Mouse (Mus musculus) R1 (cell line): Measurements from ENCODE around the gene Mob3a.
A peak's percentile ranks its signal among the peaks of the same experiment; 100 is the strongest.

ENCODE experiments used
- DNase-seq: peaks from one replicate; pipeline ENCODE4 v3.0.0-alpha.2; 2018; ENCODE audit warnings: low read depth, low spot score

Mob3a gene

DNA sequence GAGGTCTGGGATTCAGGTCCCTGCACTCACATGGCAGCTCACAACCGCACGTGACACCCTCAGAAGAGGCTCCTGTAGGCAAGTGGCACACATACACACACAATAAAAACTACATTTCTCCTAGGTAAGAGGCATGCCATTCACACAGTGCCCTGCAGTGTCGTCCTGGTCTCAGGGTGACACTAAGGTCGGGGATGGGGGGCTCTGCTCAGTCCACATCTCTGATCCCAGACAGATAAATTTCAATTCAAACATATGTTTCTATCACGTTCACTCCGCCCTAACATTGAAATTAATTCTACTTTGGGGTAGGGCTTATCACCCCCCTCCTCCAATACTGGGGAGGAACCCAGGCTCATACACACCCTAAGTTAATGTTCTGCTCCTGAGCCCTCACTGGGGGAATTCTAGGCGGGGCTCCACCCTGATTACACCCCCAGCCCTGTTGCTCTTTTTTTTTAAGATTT lies 1.7 kb downstream of the Mob3a start:
- no peak for DNase-seq

GRCm38 (mm10) chr10:80698605-80699004 lies 3.2 kb downstream of the Mob3a start:
- no peak for DNase-seq

GRCm38 (mm10) chr10:80697812-80698211 lies 4.0 kb downstream of the Mob3a start:
- no peak for DNase-seq

- no peak for DNase-seq
Measured at GRCm38 (mm10) chr10:80697393-80697787, 4.4 kb downstream of the Mob3a start.

DNA sequence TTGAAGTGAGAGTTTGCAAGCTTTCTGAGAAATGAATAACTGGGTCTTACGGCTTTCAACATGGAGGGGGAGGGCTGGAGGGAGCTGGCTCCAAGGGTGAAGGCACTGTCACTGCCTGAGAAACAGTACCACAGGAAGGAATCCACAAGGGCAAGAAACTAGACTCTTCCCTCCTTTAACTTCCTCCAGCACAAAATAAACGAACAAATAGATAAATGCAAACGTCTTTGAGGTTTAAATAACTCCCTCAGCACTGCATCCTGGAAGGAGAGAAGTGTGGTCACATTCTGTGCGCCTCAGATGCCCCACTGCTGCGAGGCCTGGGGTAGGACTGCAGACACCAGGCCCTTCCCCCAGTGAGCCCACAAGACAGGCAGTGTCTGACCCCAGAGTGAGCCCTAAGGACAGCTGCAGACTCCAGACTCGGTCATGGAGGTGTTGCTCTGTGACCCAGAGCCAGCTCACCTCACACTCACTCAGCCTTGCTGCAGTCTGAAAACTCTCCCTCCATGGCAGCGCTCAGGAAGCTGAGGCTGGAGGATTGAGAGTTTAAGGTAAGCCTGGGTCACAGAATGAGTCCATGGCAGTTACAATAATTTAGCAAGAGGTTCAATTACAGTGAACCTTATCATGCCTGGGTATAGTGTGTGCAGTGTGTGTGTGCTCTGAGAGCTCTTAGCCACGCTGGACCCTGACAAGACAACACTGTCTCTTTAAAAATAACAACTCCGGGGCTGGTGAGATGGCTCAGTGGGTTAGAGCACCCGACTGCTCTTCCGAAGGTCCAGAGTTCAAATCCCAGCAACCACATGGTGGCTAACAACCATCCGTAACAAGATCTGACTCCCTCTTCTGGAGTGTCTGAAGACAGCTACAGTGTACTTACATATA lies 5.0 kb downstream of the Mob3a start:
- DNase-seq: no peak

- DNase-seq: peak; percentile 21
Measured at GRCm38 (mm10) chr10:80695801-80696501, 5.8 kb downstream of the Mob3a start.

GRCm38 (mm10) chr10:80695186-80695585 lies 6.6 kb downstream of the Mob3a start:
- peak; percentile 62 for DNase-seq

DNA sequence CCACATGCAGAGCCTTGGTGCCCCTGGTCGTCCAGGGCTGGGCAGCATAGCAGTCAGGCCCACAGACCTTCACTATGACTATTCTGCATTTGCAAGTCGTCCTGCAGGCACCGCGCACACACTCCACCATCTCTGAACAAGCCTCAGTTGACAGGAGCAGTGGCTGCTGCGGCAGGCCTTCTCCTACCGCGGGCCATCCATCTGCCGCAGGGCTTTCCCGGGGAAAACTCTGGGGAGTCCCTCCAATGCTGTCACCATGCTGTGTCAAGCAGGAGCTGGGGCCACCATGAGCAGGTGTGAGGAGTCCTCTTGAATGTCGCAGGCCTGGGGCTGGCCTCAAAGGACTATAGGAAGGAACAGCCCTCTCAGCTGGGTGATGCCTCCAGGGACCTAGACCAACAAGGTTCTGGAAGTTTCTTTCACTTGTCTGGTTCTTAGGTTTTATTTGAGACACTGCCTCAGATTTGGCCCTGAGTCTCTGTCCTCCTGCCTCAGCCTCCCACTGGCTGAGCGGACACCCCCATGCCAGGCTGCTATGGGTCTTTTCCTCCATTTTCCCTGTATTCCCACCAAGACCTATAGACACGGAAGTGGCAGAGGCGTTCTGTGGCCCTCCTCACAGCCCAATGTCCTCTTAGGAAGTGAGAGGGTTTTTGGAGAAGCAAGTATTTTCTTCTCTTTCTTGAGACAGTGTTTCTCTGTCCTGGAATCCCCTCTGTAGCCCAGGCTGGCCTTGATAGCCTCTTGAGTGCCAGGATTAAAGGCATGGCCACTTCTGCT lies 7.4 kb downstream of the Mob3a start:
- no peak for DNase-seq

DNA sequence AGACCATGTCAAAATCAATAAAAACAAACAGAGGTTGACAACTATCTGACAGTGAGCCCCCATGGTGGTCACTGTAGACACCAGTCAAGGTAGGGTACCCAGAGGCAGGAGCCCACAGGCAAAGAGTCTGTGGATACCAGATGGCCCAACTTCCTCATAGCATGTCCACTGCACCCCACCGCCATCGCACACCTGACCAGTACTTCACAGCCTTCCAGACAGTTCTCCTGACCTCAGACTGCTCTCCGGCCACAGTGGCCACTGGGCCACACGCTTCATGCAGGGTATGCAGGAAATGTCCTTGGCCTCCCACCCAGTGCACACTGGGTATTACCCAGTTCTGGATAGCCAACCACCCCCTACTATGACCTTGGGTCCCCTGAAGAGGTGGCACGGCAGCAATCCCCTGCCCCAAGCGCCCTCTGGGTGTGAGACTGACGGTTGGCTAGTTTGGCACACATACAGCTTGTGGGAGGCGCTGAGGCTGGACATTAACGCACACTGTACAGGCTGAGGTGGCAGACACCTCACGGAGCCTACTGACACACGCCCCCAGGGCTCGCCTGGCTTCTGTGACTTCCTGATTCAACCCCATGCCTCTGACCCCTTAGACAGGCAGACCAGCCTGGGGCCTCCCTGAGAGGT lies 8.3 kb downstream of the Mob3a start:
- no peak for DNase-seq

DNA sequence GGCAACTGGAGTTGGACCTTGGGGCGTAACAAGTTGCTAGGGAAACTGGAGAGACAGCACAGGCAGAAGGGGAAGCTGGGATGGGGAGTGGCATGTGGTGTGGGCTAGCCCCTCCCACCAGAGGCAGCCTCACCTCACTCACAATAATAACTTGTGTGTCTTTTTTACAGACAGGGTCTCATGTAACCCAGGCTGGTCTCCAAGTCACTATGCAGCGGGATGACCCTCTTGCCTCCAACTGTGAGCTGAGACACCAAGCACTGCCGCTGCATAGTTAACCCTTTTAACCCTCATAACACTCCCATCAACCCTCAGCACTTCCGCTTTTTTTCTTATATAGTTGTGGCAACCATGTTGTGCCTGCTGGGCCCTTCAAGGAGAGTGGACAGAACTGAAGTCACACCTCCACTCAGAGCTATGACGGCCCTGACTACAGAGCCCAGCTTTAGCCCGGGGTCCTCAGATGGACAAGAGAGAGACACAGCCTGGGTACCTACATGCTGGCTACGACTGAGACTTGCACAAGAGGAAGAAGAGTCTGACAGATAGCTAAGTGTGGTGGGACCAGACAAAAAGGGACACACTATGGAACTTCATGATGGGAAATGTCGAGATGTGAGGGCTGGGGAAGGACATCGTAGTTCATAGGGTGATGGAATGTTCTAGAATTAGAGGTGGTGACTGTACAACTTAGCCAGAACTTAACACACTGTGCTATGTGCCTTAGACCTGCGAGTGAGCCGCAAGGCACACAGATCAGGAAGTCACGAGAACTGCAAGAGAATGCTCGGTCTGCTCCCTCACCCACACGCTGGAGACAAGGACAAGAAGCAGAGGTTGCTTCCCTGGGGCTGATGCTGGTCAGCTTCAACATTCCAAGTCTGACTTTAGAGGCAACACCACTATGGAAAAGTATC lies 9.3 kb downstream of the Mob3a start:
- DNase-seq: peak; percentile 65

DNA sequence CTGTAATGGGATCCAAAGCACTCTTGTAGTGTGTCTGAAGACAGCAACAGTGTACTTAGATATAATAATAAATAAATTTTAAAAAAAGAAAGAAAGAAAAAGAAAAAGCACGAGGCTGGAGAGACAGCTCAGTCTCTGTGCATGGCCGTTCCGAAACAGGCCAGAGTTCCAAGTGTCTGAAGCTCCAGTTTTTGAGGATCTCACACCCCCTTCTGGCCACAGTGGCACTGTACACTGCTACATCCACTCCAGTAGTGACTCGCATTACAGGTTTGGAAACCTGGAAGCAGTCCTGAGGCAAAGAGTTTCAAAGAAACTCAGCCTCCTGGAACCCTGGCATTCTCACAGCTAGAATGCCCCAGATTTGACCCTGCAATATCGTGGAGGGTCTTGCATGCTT lies 13.9 kb downstream of the Mob3a start:
- peak; percentile 83 for DNase-seq

DNA sequence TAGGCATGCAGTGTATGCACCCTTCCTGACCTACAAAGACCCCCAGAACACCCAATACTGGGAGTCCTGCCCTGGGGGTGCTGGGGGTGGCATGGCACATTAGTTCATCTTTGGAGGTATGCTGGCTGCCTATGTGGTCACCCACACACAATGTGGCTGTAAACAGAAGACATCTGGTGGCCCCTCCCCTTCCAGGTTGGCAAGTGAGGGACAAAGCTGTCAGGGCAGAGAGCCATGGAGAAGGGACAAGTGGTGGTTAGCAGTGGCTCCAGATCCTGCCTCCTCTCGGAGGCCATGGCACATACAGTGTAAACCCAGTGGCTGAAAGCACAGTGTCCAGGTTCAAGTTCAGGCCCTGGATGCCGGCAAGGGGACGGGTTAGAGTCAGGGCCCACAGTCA lies 15.2 kb downstream of the Mob3a start:
- DNase-seq: no peak

GRCm38 (mm10) chr10:80684984-80685383 lies 16.8 kb downstream of the Mob3a start:
- no peak for DNase-seq

GRCm38 (mm10) chr10:80684214-80684613 lies 17.6 kb downstream of the Mob3a start:
- DNase-seq: peak; percentile 72

GRCm38 (mm10) chr10:80683647-80684046 lies 18.1 kb downstream of the Mob3a start:
- no peak for DNase-seq

GRCm38 (mm10) chr10:80682003-80682402 lies 19.8 kb downstream of the Mob3a start:
- no peak for DNase-seq

GRCm38 (mm10) chr10:80680260-80680696 lies 21.5 kb downstream of the Mob3a start:
- DNase-seq: no peak

DNA sequence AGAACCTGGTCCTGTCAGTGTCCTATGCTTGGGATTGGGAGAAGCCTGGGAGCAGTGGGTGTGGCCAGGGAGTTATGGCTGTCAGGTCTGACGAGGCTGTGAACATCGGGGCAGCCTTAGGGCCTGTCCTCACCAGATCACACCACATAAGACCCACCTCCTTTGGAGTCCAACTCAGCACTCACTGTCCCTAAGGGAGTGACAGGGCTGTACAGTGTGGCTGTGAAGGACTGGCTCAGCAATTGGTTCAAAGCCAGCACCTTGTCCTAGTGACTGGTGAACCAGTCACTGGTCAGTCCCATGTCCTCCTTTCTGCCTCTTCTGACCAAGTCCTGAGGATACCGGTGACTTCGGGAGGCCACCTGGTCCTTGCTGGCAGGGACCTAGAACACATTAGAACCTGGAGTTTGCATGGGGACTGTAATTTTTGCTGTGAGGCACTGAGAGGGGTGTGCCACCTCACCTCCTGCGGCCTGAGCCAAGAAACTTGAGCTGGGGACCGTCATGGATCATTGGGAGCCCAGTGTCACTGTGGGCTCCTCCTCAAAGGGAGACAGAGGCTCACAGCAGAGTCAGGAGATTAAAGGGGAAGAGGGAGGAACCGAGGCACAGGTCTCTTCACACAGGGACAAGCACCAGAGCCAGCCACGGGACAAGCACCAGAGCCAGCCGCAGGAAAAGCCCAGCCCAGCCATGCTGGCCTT lies 22.1 kb downstream of the Mob3a start:
- DNase-seq: no peak

DNA sequence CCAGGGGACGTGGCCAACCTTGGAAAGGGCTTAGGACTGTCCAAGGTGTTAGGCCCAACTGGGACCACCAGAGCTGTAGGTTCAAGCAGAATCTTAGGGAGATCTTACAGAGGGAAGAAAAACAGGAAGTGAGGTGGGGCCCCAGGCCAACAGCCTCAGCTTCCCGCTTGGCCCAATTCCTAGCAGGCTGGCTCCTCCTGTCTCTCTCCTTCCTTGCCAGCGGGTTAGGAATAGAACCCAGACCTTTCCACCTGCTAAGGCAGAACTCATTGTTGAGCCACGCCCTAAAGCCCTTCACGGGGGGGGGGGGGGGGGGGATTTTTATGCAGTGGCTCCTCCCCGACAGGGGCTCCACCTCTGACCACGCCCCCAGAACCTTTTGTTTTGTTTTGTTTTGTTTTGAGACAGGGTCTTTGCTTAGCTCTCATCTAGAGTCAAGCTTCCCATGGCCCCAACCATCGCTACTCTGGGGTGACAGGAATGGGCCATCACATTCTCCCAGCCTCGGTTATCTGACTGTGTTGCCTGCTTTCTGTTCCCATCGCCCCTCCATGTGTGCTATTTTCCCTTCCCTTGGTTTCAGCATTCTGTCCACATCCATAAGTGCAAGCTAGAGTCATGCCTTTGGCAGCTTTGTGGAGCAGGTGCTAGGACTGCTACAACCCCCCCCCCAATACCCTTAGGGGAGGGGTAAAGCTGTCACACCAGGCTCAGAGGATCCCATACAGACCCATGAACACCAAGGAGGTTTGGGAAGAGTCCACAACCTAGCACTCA lies 23.0 kb downstream of the Mob3a start:
- peak; percentile 70 for DNase-seq
